Mouse (Mus musculus) layer of hippocampus, adult 9-10 months (tissue): Measurements from ENCODE around the gene Hmga2.

ENCODE experiments used
- DNase-seq: peaks from one replicate; pipeline ENCODE4 v3.0.0; 2022; ENCODE audit warnings: low spot score

Gene Hmga2

GRCm38 (mm10) chr10:120473218-120473617 lies 3.1 kb downstream of the Hmga2 start:
- DNase-seq: no peak

GRCm38 (mm10) chr10:120472606-120473005 lies 3.7 kb downstream of the Hmga2 start:
- DNase-seq: no peak

- no peak for DNase-seq
Measured at GRCm38 (mm10) chr10:120465121-120465520, 11.1 kb downstream of the Hmga2 start.

GRCm38 (mm10) chr10:120461769-120462168 lies 14.5 kb downstream of the Hmga2 start:
- DNase-seq: no peak

GRCm38 (mm10) chr10:120461301-120461700 lies 15.0 kb downstream of the Hmga2 start:
- no peak for DNase-seq

GRCm38 (mm10) chr10:120458866-120459265 lies 17.4 kb downstream of the Hmga2 start:
- no peak for DNase-seq

- DNase-seq: no peak
Measured at GRCm38 (mm10) chr10:120449661-120450284, 26.5 kb downstream of the Hmga2 start.

- no peak for DNase-seq
Measured at GRCm38 (mm10) chr10:120446799-120447198, 29.5 kb downstream of the Hmga2 start.

GRCm38 (mm10) chr10:120446206-120446605 lies 30.1 kb downstream of the Hmga2 start:
- no peak for DNase-seq

- DNase-seq: no peak
Measured at GRCm38 (mm10) chr10:120444463-120445070, 31.7 kb downstream of the Hmga2 start.

GRCm38 (mm10) chr10:120443757-120444311 lies 32.4 kb downstream of the Hmga2 start:
- DNase-seq: no peak

- no peak for DNase-seq
Measured at GRCm38 (mm10) chr10:120441254-120441653, 35.0 kb downstream of the Hmga2 start.

- DNase-seq: no peak
Measured at GRCm38 (mm10) chr10:120434433-120434832, 41.8 kb downstream of the Hmga2 start.

GRCm38 (mm10) chr10:120433463-120433815 lies 42.8 kb downstream of the Hmga2 start:
- no peak for DNase-seq

- no peak for DNase-seq
Measured at GRCm38 (mm10) chr10:120432731-120433462, 43.4 kb downstream of the Hmga2 start.

GRCm38 (mm10) chr10:120432081-120432480 lies 44.2 kb downstream of the Hmga2 start:
- no peak for DNase-seq

- no peak for DNase-seq
Measured at GRCm38 (mm10) chr10:120431435-120431834, 44.8 kb downstream of the Hmga2 start.

- DNase-seq: no peak
Measured at GRCm38 (mm10) chr10:120430422-120430821, 45.8 kb downstream of the Hmga2 start.

GRCm38 (mm10) chr10:120429758-120430259 lies 46.5 kb downstream of the Hmga2 start:
- no peak for DNase-seq

GRCm38 (mm10) chr10:120429199-120429551 lies 47.1 kb downstream of the Hmga2 start:
- no peak for DNase-seq

GRCm38 (mm10) chr10:120428430-120429198 lies 47.7 kb downstream of the Hmga2 start:
- DNase-seq: no peak

GRCm38 (mm10) chr10:120426086-120426610 lies 50.1 kb downstream of the Hmga2 start:
- no peak for DNase-seq
